Mouse (Mus musculus): Measurements from ENCODE around the gene Zbtb32. TPM values are rescaled to one million over a fixed set of nuclear protein-coding genes. Genes with fewer than 3 reads are reported as not detected.

Zbtb32 gene
- total RNA-seq, 2 experiments from 2014 or later, result not detected

- no peak for DNase-seq
Measured at GRCm38 (mm10) chr7:30540572-30540971, 58.1 kb downstream of the Zbtb32 start.

Small RNA genes lying within 50 kb of the gene (microRNA-seq; reads per million reads assigned to microRNA genes)
- gene Gm38670 (ENCODE audit: borderline replicate concordance in 2 of 2) (0.74 to 3.7 reads per million in 2 experiments), gene Mir3569 (ENCODE audit: borderline replicate concordance in 2 of 2) (0.26 to 0.74 reads per million in 2 experiments)

Other genes with a start within 250 kb of the Zbtb32 start
- 1 to 10 TPM; 2.5 to 2.6 TPM for gene Lrfn3, start 236.1 kb downstream of the Zbtb32 start, total RNA-seq (2021)
- 1 to 10 TPM; 5.8 to 6.5 TPM for gene Tyrobp, start 185.1 kb downstream of the Zbtb32 start, total RNA-seq (2021)
- not detected for gene Hcst, start 179.1 kb downstream of the Zbtb32 start, total RNA-seq (2021)
- gene Nfkbid, start 177.2 kb downstream of the Zbtb32 start, total RNA-seq (2021), result under 1 TPM in 1 of 2 experiments, not detected in 1; 0.27 TPM
- gene Aplp1, start 153.4 kb downstream of the Zbtb32 start, total RNA-seq (2021), result under 1 TPM; 0.72 to 0.95 TPM
- gene Kirrel2, start 141.2 kb downstream of the Zbtb32 start, total RNA-seq (2021), result not detected
- not detected for gene Nphs1, start 140.6 kb downstream of the Zbtb32 start, total RNA-seq (2021)
- not detected for gene Prodh2, start 105.3 kb downstream of the Zbtb32 start, total RNA-seq (2021)
- gene Arhgap33, start 63.8 kb downstream of the Zbtb32 start, total RNA-seq (2021), result 1 to 10 TPM in 1 of 2 experiments, under 1 TPM in 1; 0.74 to 1.1 TPM
- gene Hspb6, start 46.7 kb downstream of the Zbtb32 start, total RNA-seq (2021), result 1,000 to 10,000 TPM; 1,175 to 3,096 TPM
- gene Proser3, start 46.6 kb downstream of the Zbtb32 start, total RNA-seq (2021), result 1 to 10 TPM; 3.0 to 6.4 TPM
- 10 to 100 TPM in 1 of 2 experiments, 1 to 10 TPM in 1; 8.4 to 10.3 TPM for gene Lin37, start 39.1 kb downstream of the Zbtb32 start, total RNA-seq (2021)
- gene U2af1l4, start 35.6 kb downstream of the Zbtb32 start, total RNA-seq (2021), result 10 to 100 TPM; 54.1 to 55.6 TPM
- 1 to 10 TPM; 1.6 to 2.2 TPM for gene Gm49396, start 35.6 kb downstream of the Zbtb32 start, total RNA-seq (2021)
- gene Psenen, start 35.3 kb downstream of the Zbtb32 start, total RNA-seq (2021), result 10 to 100 TPM; 91.2 to 92.1 TPM
- gene Igflr1, start 33.5 kb downstream of the Zbtb32 start, total RNA-seq (2021), result under 1 TPM; 0.46 to 0.75 TPM
- 10 to 100 TPM; 12.3 to 14.0 TPM for gene Kmt2b, start 10.2 kb downstream of the Zbtb32 start, total RNA-seq (2021)
- gene Upk1a, start 13.9 kb upstream of the Zbtb32 start, total RNA-seq (2021), result not detected
- gene Cox6b1, start 27.2 kb upstream of the Zbtb32 start, total RNA-seq (2021), result 1,000 to 10,000 TPM; 1,459 to 1,684 TPM
- not detected for gene Etv2, start 36.9 kb upstream of the Zbtb32 start, total RNA-seq (2021)
- gene Rbm42, start 51.4 kb upstream of the Zbtb32 start, total RNA-seq (2021), result 10 to 100 TPM; 37.2 to 40.1 TPM
- 1 to 10 TPM; 3.5 to 5.1 TPM for gene Haus5, start 66.1 kb upstream of the Zbtb32 start, total RNA-seq (2021)
- gene Pmis2, start 72.7 kb upstream of the Zbtb32 start, total RNA-seq (2021), result 1 to 10 TPM; 2.3 to 3.4 TPM
- not detected for gene 2200002J24Rik, start 100.0 kb upstream of the Zbtb32 start, total RNA-seq (2021)
- gene Atp4a, start 113.3 kb upstream of the Zbtb32 start, total RNA-seq (2021), result under 1 TPM; 0.33 to 0.75 TPM
- gene Tmem147, start 130.6 kb upstream of the Zbtb32 start, total RNA-seq (2021), result 100 to 1,000 TPM; 283 to 405 TPM
- not detected for gene Gapdhs, start 144.8 kb upstream of the Zbtb32 start, total RNA-seq (2021)
- 1 to 10 TPM; 2.3 to 5.6 TPM for gene Sbsn, start 152.6 kb upstream of the Zbtb32 start, total RNA-seq (2021)
- gene Dmkn, start 164.8 kb upstream of the Zbtb32 start, total RNA-seq (2021), result under 1 TPM; 0.43 to 0.51 TPM
- 1 to 10 TPM in 1 of 2 experiments, under 1 TPM in 1; 0.97 to 2.8 TPM for gene Krtdap, start 189.0 kb upstream of the Zbtb32 start, total RNA-seq (2021)
- gene Ffar2, start 224.9 kb upstream of the Zbtb32 start, total RNA-seq (2021), result 1 to 10 TPM in 1 of 2 experiments, not detected in 1; 2.4 TPM